Mouse (Mus musculus) gastrocnemius, postnatal 14 days (tissue): ENCODE data around the gene Mgp. TPM values are rescaled to one million over a fixed set of nuclear protein-coding genes. Genes with fewer than 3 reads are reported as not detected.

Experiments
- DNase-seq: peaks from one replicate; pipeline ENCODE4 v3.0.0; 2021; ENCODE audit warnings: mixed read lengths
- intact Hi-C: fragments of 180-260 bp; cut with DNase I; formaldehyde crosslinking; loops from one replicate; pipeline ENCODE4 v1.15.1; 2025; ENCODE audit warnings: low total_unique reads
- long read RNA-seq, 2 experiments: library from polyadenylated mRNA; stranded (forward); transcript quantifications; one replicate each; pipeline ENCODE4 v2.0.0; 2021
- total RNA-seq, 2 experiments: library from RNA; stranded (reverse); gene quantifications; 2 replicates each; pipeline ENCODE4 v1.2.3; 2021

Mgp gene
- 100 to 1,000 TPM; 166 to 195 TPM for total RNA-seq
- long read RNA-seq, experiment 1, transcript Mgp-201 (4 exons, 617 nt): major isoform, 31 of 35 reads
- long read RNA-seq, experiment 1, partial matches to known transcripts: 3 of 35 reads
- long read RNA-seq, experiment 1, other reads (novel, unspliced or antisense): 1 of 35 reads
- long read RNA-seq, experiment 2, transcript Mgp-201 (4 exons, 617 nt): major isoform, 46 of 47 reads
- long read RNA-seq, experiment 2, partial matches to known transcripts: 1 of 47 reads
- long read RNA-seq, experiment 2, other reads (novel, unspliced or antisense): 0 of 47 reads

DNA sequence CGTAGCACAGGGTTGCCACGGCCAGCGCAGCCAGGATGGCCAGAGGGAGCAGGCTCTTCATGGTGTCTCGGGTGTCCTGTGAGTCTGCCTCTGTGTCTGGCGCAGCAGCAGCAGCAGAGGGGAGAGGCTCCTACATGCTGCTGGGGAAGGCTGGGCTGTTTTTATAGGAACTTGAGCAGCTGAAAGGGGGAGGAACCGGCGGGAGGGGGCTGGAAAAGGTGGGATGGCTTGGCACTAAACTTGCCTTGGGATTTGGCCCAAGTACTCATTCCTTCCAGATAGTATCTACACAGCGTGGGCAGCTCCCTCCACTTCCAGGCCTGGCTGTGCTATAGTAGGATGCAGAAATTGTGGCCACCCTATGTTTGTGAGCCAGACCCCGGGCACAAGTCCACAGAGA, at the start of gene Mgp:
TSS of gene Mgp (minus strand) at position 154 of the 400 bp plus-strand sequence.
- intact Hi-C loops: no loop called here
- peak; percentile 46 for DNase-seq

DNA sequence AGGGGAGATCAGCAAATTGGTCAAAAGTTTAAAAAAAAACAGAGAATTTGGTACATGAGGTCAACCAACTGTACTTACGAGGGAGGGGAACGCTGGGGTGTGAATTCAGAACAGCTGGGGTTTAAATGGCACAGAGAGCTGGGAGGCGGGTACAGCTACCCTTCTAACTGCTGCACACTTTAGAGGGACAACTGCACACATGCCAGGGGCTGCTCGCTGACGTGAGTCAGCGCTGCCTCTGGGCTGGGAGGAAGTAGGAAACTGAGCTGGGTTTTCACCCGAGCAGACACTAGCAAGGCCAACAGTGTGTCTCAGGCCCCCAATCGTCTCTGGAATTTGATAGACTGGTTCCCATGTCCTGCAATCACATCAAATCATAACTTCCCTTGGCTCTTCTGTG, 49.4 kb upstream of the Mgp start:
- DNase-seq: peak; percentile 16
- intact Hi-C loops: no loop called here

DNA sequence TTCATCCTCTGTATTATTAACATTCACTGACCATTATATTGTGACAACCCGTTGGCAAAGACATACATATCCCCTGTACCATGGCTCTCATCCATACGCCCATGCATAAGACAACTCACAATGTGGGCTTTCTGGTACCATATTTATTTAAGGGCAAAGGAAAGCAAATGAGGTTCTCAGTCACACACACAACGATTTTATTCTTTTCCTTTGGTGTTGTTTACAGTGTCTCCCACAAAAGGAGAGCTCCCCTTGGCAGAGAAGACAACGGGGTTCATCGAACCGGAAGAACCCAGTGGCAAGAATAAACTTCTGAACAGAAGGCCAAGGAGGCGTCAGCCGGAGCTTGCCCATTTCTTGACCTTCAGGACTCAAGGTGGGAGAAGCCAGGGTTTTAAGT, 47.9 kb upstream of the Mgp start, which contains the start of gene Pde6h:
TSS of gene Pde6h (plus strand) at position 301 of the 400 bp plus-strand sequence.
- intact Hi-C loops: no loop called here
- DNase-seq: no peak

GRCm38 (mm10) chr6:136922871-136923270, 47.2 kb upstream of the Mgp start:
- intact Hi-C loops: no loop called here
- no peak for DNase-seq

- DNase-seq: no peak
- intact Hi-C loops: no loop called here
Measured at GRCm38 (mm10) chr6:136922080-136922479, 46.5 kb upstream of the Mgp start, which contains the start of gene Erp27. Gene Erp27, minus strand, starts transcription at chr6:136922180.

DNA sequence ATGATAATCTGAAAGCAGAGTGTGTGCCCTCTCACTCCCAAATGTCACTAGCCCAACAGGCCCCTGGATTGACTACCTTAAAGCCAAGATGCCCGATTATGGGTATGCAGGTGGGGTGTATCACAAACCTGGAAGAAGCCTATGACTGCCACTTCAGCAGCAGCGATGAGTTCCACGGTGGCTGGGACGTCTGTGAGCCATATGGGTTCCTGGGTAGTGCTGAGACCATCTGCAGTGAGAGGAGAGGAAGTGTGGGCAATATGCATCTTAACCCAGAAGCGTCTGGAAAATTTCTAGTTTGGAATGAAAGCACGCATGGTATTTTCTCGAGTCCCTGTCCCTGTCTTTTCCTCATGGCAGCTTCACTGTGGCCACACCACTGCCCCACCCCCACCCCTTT, 46.0 kb upstream of the Mgp start:
- intact Hi-C loops: loop anchor here (2.0 kb wide), 1 partner anchor 61 kb away; no protein-coding TSS in a partner anchor
- no peak for DNase-seq

GRCm38 (mm10) chr6:136920320-136921257, 45.0 kb upstream of the Mgp start:
- intact Hi-C loops: loop anchor here (2.0 kb wide), 1 partner anchor 60 kb away; no protein-coding TSS in a partner anchor
- peak; percentile 68 for DNase-seq

GRCm38 (mm10) chr6:136917885-136918284, 42.3 kb upstream of the Mgp start:
- intact Hi-C loops: no loop called here
- no peak for DNase-seq

- intact Hi-C loops: no loop called here
- no peak for DNase-seq
Measured at GRCm38 (mm10) chr6:136915721-136916395, 40.2 kb upstream of the Mgp start.

DNA sequence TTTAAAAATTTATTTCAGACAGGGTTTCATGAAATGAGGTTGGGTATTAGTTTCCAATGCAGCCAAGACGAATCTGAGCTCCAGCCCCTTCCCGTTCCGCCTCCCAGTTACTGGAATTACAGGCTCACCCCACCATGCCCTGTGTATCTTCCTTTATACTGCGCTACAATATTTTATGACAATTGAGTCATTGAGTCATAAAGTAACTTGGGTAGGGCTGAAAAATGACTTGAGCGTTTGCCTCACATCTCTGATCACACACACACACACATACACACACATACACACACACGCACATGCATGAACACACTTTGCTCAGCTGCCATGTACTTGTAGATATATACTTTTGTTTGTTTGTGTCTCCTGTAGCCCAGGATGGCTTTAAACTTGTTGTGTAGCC, 38.6 kb upstream of the Mgp start:
- no peak for DNase-seq
- intact Hi-C loops: no loop called here

- intact Hi-C loops: no loop called here
- peak; percentile 50 for DNase-seq
Measured at GRCm38 (mm10) chr6:136913384-136914126, 37.9 kb upstream of the Mgp start.

DNA sequence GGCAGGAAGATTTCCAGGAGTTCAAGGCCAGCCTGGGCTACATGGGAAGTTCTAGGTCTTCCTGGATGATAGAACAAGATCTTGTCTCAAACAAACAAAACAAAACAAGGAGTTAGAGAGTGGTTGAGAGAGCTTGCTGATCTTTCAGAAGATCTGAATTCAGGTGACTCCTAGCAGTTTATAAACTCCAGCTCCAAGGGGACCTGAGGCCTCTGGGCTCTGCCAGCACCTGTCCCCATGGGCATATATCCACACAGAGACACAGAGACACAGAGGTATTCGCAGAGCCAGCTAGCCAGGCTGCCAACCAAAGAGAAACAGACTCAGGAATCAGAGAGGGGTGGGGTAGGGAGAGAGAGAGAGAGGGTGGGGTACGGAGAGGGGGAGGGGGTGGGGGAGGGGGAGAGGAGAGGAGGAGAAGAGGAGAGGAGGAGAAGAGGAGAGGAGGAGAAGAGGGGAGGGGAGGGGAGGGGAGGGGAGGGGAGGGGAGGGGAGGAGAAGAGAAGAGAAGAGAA, 37.2 kb upstream of the Mgp start:
- no peak for DNase-seq
- intact Hi-C loops: no loop called here

DNA sequence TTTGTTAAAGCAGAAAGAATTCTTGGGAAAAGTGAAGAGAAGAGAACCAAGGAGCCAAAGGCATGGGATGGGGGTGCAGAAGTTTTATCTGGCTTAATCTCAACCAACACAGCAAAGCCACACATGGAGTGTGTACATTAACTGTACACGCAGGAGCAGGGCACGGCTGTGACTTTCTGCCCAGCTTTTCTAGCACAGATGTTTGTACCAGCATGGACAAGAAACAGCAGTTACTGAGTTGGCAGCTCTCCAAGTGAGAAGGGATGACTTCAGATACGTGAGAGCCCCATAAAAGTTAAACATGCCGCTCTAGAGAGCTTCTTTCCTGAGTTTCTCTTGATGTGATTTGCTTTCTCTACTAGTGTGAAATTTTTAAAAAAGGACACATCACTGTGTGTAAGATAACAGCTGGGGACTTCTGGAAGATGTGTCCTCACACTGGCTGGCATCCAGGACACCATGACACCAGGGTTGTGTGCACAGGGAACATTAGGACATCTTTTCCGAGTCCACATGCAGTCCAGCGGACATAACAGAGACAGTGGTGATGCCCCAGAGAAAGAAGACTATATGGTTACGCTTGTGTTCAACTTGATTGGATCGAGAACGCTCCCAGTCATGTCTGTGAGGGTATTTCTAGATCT, 34.7 kb upstream of the Mgp start:
- no peak for DNase-seq
- intact Hi-C loops: no loop called here

DNA sequence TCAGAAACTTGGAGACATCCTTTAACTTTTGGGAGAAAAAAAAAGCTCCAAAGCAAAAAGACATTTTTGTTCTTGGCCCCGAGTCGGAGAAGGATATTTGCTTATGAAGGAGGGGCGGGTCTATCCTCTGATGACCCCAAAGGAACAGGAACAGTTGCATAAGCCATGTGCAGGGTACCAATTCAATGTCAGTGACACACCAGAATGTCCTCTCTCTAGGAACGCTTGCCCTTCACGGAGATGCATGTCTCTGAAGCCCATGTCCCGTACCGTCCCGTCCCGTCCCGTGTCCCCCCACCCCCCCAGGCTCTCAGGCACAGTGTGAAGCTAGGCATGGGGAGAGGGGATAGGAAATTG, 31.3 kb upstream of the Mgp start:
- peak; percentile 36 for DNase-seq
- intact Hi-C loops: no loop called here

GRCm38 (mm10) chr6:136906283-136906936, 30.8 kb upstream of the Mgp start:
- intact Hi-C loops: no loop called here

DNA sequence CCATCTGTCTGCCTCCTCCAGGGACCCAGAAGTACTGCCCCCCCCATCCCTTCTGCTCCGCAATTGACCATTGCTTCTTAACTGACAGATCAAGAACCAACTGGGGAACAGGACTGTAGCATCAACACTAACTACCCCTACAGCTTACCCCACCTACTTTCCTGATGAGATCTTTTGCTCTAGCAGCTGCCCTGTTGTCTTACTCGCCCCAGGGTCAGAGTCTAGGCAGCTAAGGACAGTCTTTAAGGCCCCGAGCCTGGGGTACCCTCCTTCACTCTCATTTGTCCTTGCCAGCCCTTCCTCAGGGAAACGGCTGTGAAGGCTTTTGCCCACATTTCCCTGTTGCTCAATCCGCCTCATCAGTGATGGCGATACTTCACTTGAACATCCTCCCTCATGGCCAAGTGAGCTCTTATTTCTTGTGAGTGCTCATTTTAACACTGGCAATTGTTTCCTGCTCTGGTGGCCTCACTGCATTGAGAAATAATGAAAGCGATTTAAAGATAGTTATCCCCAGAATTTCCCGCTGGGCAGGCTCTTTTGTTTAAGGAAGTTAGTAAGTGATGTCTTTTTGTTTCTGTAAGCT, 28.4 kb upstream of the Mgp start:
- no peak for DNase-seq
- intact Hi-C loops: no loop called here

More at GRCm38 (mm10) chr6:136906283-136906936, 30.8 kb upstream of the Mgp start:
- no peak for DNase-seq

- no peak for DNase-seq
- intact Hi-C loops: no loop called here
Measured at GRCm38 (mm10) chr6:136902527-136902926, 26.9 kb upstream of the Mgp start.

DNA sequence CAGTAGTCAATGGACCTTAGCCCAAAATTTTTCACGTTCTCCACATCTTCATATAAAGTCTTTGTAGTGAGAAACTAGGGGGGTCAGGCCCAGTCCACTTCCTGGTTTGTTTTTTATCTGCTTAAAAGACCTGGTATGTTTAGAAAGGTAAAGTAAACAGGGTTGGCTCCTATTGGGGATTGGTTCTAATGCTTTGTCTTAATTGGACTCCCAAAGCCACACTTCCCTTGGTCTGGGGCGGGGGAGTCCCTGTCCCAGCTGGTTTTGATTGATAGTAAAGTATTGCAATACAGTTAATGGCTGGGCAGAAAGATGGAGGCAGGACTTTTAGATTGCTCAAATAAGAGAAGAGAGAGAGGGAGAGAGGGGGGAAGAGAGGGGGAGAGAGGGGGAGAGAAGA, 25.4 kb upstream of the Mgp start:
- intact Hi-C loops: no loop called here

More for the DNA sequence above, 25.4 kb upstream of the Mgp start:
- no peak for DNase-seq
